Mouse (Mus musculus) yolk sac, embryonic 10.5 days (tissue): ENCODE data around the gene Fanci.

Source experiments
- DNase-seq: peaks from one replicate; pipeline ENCODE4 v3.0.0-alpha.2; 2017; ENCODE audit warnings: low spot score

Gene Fanci

DNA sequence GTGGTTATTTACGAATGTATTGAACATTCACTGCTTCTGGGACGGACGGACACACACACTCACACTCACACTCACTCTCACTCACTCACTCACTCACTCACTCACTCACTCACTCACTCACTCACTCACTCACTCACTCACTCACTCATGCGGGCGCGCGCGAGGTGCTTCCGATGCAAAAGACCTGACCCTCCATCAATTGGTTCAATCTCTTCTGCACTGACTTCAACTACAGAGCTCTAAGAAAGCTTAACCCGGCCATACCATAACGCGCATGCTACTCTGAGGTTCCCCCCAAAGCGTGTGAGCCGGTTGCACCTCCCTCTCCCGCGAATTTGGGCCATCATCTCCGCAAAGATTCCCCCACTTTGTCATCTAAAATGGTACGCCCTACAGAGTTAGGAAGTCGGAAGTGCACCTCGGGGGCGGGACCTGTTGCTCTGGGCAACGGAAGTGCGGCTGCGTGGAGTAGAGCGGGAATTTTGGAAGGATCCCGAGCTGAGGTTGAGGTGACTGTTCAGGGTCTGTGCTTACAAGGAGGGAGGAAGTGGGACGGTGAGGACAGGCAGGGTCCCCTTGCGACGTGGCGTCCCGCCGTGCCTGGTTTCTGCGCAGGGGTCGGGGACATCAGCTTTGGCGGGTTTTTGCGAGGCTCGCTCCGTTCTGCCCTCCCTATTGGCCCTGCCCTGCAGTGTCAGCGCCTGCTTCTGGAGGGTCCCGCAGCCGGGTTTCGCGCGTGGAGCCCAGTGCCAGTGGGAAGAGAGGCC, at the start of gene Fanci:
Gene Fanci (plus strand): TSS at position 47 of the 767 bp plus-strand sequence.
- DNase-seq = peak; percentile 95

DNA sequence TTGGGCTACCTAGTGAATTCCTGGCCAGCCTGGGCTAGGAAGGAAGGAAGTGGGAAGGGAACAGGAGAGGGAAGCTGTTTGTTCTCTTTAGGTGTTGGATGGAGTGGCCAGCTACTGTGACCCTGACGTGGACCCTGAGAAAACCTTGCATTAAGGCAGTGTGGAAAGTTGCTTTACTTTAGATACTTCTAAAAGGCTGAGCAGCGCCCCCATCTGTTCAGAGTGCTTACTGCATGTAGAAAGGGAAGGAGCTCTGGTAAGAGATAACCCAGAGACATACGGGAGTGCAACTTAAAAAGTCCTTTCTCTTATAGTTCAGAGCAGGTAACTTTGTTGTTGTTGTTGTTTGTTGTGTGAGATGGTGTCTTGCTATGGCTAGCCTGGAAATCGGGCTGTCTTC, 45.8 kb upstream of the Fanci start:
- DNase-seq = no peak

DNA sequence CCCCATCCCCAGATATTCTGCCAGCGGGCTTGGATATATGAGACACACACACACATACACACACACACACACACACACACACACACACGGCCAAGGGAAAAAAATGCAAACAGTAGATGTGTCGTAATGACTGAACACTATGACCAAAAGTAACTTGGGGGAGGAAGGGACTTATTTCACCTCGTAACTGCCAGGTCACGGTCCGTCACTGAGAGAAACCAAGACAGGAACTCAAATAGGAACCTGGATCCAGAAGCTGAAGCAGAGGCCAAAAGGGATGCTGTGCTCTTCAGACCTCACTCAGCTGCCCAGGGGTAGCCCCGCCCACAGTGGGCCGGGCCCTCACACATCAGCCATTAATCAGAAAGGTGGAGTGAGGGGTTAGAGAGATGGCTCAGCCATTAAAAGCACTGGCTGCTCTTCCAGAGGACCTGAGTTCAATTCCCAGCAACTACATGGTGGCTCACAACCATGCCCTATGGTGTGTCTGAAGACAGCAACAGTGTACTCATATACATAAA, 45.1 kb upstream of the Fanci start:
- DNase-seq = no peak

DNA sequence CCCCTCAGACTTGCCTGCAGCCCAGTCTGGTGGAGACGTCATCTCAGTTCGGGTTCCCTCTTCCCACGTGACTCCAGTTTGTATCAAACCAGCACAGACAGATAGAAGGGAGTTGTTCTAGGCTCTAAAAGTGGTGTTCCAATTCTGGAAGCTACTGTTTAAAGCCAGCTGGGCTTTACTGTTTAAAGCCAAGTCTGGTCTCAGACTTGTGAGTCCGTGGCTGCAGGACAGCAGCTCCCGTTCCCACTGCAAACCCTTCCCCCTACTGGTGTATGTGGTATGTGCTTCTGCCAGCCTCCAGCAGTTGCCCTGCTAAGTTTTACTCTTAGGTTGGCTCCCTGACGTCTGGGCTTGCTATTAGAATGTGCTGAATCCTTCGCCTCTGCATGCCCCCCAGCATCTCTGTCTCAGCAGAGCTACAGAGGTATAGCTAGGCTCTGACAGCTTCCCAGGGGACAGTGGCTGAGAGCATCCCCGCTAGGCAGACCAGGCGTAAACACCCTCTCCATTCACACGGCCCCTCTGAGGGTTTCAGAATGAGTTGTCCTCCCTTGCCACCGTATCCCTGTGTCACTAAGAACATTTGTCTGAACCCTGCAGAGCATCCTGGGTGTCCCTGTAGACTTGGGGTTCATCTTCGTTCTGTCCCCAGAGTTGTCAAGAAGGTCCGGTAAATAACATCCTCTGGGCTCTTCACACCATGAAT, 44.5 kb upstream of the Fanci start:
- no peak for DNase-seq

DNA sequence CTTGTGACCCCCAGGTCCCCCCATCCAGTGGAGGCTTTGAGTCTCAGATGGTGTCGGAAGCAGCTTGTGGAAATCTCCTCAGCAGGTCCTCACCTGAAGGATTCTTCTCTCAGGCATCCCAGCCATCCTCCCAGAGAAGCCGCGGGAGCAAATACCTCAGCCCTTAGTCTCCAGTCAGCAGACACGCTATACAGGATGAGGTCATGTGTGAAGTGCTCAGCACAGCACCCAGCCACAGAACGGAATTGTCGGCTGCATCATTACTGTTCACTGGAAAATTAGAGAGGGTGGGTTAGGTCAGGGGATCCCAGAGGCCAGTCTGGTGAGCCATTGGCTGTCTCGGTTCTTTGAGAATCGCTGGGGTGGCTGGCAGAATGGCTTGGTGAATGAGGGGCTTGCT, 42.9 kb upstream of the Fanci start:
- DNase-seq = no peak

DNA sequence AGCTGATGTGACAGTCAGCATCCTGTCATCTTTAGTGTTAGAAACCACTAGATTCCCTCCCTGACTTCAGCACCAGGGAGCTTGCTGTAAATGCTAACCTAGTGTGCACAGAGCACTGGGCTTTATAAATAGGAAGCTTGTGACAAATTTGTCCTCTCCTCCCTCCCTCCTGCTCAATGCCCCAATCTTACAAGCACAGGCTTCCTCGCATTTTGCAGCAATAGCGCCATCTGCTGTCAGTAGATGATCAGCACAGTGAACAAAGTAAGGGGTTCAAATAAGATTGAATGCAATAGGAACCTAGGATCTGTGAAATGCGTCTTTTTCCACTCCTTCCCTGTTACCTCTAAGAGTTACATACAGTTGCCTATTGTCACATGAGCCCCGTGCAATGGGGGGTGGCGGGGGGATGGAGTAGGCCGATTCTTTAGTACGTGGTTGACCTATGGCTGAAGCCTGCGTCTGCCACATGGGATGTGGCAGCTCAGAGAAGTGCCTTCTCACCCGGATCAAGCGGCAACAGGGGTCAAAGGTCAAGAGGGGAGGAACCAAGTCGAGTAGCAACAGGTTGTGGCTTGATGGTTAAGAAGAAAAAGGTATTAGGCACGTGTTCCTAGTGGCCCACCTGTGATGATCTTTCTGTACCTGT, 41.9 kb upstream of the Fanci start:
- peak; percentile 57 for DNase-seq

DNA sequence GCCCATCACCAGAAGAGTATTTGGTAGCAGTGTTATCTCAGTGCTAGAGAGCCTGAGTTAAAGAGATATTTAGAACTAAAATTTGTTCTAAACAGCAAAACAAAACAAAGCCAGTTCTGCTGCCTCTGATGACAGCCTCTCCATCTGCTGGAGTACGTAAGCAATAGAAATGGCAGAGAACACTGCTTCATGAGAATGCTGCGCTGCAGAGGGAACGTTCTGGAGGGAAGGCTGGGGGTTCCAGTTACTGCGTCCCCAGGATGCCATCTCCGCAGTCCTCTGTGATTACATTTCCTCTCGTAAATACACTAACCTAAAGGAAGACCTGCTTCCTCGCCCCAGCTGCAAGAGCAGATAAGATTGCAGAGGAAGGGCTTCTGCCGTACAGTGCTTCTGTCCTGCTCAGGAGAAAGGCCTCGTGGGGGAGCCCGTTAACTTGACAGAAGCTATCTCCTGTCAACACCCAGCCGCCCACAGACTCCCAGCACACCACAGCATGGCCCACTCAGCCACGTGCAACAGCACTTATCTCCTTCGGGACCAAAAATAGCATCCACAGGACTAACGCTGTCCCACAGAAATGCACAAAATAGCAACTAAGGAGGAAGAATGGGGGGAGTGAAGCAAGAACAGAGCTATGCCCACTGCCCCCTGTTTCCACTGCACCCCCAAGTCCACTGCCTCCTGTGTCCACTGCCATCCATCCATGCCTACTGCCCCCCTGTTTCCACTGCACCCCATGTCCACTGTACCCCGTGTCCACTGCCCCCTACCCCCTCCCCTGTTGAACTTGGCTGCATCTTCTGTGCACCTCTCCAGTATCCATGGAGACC, 33.2 kb upstream of the Fanci start:
- DNase-seq = peak; percentile 67

DNA sequence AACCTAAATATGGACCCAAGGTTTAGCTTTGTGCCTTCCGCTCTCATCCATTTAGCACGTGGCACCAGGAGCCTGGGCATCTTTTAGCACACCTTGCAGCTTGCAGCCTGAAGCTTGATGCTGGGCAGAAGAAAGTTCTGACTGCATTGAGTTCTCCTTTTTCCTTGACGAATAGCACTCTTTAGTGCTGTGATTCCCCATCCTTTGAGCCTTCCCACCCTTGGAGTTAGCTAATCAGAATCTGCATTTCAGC, 32.6 kb upstream of the Fanci start:
- no peak for DNase-seq

DNA sequence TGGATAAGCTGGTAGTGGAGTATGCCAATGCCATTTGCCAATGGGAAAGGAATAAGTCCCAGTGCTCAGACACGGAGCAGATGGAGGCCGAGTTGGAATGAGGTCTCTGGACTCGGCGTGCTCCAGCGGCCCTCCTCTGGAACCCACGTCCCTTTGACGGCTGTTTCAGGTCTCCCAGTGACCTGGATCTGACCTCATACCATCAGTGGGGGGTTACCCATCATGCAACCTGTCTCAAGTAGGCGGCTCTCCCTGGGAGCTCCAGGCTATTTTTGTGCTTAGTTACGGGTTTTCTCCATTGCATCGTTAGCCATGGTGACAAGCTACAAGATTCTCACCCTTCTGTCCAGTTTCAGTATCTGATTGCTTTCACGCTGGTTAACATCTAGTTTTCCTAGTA, 31.7 kb upstream of the Fanci start:
- DNase-seq = no peak

DNA sequence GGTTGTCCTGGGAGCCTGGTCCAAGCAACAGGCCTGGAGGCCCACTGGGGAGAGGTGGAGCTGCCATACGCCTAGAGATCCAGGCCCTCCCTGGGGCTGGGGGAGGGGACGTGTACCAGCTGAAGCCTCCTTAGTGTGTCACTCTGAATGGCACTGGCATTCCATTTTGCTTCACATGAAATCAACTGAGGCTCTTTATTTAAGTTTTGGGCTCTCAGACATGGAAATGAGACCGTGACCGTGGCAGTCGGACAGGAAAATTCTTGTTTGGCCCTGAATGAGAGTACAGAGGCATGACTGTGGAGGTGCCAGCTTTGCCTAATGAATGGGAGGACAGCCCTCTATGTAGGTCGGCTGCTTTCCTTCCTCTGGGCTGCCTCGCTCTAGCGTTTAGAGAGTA, 29.5 kb upstream of the Fanci start:
- DNase-seq = no peak

DNA sequence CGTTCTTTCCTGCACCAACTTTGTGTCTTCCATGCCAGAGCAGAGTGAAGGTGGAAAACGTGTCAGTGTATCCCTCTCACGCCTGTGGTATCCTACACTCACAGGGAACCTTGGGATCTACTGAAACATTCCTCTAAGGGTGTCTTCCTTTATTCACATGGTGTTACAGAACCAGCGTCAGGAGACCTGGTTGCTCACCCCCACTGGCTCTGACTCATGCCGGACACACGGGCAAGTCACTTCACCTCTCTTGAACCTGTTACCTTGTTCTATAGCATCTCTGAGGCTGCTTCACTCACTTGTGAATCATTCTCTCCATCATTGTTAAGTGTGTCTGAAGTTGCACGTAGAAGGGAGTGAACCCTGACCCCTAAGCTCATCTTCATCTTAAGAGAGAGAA, 28.9 kb upstream of the Fanci start:
- DNase-seq = no peak

DNA sequence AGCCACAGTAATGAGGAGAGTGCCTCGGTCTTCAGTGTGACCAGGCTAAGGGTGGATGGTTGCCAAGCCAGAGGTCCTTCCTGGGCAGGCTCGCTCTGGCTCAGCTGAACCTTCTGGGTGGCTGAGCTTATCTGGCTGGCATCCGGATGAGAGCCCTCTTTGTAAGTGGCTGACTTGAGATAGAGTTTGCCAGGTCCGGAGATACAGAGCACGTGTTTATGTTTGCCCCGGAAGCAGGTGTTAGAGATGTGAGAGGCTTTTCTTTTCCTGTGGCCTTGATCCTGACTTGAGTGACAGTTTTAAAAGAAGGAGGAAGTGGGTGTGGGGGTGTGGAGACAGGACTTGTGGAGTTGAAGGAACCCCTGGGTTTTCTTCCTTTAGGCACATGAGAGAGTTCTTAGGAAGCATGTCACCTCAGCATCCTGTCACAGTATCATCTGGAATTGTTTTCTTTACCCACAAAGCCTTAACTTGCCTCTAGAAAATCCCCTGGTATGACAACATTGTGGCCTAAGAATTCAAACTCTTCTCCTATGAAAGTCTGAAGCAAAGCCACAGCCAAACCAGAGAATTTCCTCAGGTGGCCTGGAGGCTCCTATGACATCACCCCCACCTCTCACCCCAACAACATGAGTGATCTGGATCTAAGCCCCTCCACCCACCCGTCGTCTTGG, 28.2 kb upstream of the Fanci start:
- no peak for DNase-seq

DNA sequence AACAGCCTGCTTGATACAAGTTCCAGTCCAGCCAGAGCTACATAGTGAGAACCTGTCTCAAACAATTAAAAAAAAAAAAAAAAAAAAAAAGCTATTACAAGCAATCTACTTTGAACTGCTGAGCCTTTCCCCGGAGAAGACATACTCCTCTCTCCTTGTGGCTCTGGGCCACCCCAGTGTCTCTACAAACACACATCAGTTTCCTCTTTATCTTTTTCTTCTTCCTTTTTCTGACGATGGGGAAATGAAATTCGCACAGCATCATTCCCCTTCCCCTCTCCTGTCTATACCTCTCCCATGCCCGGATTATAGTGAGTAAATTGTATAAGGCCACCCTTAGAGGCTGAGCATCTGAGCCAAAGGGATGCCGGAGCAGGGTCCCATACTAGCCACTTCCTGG, 23.1 kb upstream of the Fanci start:
- no peak for DNase-seq

DNA sequence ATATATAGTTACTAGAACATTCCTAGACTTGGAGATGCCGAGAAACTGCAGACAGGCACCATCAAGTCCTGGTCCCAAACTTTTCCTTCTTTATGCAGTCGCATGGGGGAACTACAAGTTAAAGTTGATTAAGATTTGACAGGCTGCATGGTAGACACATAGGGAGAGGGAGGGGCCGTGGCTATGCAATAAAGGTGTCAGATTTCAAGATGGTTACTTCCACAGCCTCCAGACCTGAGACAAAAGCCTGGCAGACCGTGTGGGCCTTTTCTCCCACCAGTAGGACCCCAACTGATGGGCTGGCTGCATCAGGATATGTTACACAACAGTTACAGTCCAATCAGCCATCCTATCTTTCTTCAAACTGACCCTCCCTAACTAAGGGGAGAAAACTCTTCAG, 22.3 kb upstream of the Fanci start:
- no peak for DNase-seq

DNA sequence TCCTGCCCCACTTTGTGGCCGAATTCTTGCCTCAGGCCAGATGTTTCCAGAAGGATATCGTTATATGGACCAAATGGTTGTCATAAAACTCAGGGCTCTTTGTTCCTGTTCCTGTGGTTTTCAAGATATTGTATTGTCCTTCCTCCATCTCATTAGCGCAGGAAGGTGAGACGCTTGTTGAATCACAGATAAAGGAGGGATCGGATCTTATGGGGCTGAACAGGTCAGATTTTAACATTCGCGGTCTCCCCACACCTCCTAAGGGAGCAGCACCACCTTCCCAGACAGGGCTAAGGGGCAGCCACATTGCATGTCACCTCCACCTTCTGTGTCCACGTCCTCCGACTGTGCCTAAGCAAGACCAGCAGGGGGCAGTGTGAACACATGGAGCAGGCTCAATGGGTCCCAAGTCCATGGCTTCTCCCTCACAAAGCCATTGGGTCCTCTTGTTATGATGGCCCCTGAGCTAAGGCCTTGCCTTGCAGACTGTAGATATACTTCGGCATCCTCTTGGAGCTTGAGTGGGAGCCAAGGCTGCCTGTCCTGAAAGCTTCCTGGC, 20.3 kb upstream of the Fanci start:
- peak; percentile 65 for DNase-seq

DNA sequence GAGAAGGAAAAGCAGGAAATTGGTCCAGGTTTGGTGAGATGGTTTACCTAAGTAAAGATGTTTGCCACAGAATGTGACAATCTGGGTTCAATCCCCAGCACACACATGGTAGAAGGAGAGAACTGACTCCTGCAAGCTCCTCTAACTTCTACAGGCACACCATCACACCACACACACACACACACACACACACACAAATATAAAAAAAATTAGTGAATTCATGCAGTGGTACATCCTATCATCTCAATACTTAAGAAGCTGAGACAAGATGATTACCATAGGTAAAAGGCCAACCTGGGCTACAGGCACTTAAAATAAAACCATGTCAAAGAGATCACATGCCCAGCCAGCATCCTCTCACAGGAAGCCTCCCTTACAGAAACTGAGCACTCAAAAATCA, 17.7 kb upstream of the Fanci start:
- DNase-seq = no peak

DNA sequence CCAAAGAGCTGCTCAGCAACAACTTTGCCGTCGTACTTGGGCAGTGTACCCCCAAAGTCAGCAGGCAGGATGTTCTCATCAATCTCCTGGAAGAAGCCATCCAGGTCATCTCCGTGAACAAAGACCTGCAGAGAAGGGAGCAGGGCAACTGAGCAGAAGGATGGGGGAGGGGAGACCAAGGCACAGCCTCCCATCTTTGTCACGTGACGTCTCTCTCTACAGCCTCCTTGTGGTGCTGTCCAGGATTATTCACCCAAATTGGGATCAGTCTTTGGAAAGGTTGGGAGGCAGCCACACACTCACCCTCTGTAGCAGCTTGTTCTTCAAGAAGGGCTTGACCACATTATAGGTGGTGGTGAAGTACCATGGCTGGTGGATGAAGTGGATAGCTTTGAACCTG, 16.1 kb upstream of the Fanci start:
- DNase-seq = no peak

DNA sequence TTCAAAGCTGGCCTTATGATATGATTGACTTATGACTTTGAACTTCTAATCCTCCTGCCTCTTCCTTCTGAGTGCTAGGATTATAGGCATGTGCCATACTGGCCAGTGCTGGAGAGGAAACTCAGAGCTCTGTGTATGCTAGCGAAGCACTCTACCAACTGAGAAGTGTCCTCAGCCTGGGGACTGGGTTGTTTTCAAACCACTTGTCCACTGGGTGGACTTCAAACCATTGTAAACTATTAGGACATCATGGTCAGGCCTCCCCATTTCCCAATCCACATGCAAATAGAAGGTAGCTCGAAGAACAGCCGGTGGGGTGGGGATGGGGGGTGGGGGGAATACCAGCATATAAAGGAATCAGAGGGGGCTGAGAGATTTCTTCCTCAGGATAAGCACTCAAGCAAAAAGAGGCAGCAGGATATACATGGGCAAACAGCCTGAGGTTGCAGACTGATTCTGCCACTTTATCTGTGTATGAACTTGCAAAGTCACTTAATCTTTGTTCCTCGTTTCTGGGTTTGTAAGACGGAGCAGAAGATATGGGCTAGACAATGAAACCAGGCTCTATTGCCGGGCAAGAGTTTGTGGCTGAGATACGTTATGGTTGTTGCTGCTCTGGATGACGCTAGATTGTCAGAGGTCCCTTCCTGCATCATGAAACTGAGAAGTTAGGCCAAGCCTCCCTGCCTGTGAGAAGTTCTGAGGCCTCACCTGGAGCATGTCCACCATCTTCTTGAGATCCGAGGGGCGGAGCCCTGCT, 15.0 kb upstream of the Fanci start:
- no peak for DNase-seq

DNA sequence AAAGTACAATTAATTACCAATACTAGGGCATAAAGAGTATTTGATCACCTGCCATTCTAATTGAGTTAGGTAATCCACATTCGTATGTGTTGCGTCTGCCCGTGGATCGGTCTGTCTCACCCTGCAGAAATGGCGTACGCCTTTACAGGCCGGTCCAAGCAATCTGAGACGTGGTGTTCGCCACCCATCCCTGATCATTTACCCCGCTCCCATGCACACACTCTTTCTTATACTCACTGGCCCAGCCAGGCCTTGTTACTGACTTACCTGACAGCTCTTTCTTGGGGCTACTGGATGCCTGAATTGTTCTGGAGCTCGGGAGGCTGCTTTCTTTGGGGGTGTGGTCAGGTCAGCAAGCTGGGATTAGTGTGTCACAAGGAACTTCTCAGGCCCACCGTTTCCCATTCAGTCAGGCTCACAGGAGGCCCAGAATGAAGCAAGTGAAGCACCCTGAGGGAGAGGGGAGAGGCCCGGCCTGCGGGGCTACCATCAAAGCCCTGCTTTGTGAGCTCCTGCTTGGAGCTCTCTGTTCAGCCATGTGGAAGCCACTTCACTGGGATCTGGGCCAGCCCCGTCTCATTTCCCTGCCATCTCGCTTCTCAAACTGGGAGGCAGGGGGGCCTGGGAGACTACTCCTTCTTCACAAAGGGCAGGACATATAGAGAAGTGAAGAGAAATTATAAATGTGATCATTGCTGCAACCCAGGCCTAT, 5.2 kb upstream of the Fanci start, which contains the start of gene Rlbp1:
Gene Rlbp1 (minus strand): TSS at position 627 of the 712 bp plus-strand sequence.
- no peak for DNase-seq

DNA sequence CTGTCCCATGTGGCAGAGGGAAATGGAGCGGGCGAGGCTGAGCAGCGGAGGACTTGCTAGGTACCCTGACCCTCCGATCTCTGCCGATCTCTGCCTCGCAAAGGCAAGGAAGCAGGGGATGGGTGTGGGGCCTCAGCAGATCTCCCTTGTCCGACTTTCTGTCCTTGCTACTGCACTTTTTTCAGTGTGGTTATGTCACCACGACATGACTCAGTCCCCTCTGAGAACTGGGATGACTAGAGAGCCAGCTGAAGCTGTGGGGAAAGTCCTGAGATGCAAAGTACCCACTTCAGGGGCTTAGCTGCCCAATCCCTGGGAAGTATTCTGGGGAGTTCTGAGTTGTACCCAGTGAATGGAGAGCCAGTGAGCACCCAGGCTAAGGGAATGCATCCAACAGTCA, 4.6 kb upstream of the Fanci start:
- DNase-seq = no peak
